Mouse (Mus musculus) spleen, postnatal 10 days (tissue): ENCODE data around the gene Jmjd6.

Source experiments
- DNase-seq, 2 experiments: peaks; one replicate each; pipeline ENCODE4 v3.0.0; 2021 to 2022; ENCODE audit warnings: low spot score in 2 of 2

Gene Jmjd6

GRCm38 (mm10) chr11:116807116-116807515, 36.1 kb downstream of the Jmjd6 start:
- DNase-seq = no peak

GRCm38 (mm10) chr11:116806136-116807071, 36.8 kb downstream of the Jmjd6 start:
- no peak for DNase-seq

- DNase-seq = no peak
These were observed 40.5 kb downstream of the Jmjd6 start for GRCm38 (mm10) chr11:116802709-116803108.

- no peak for DNase-seq
These were observed 42.1 kb downstream of the Jmjd6 start for GRCm38 (mm10) chr11:116801106-116801505.

- DNase-seq = no peak
These were observed 43.9 kb downstream of the Jmjd6 start for GRCm38 (mm10) chr11:116799364-116799763.
